Mouse (Mus musculus): Measurements from ENCODE around the gene Glyctk. TPM values are rescaled to one million over a fixed set of nuclear protein-coding genes. Genes with fewer than 3 reads are reported as not detected.
A peak's percentile ranks its signal among the peaks of the same experiment; 100 is the strongest.

The Glyctk gene
- total RNA-seq, 1 experiment = 3.2 TPM

GRCm38 (mm10) chr9:106159237-106159636 lies 1.3 kb upstream of the Glyctk start:
- H3K9ac ChIP-seq (ENCODE audit: insufficient read depth, low read depth, low read length, poor library complexity, severe bottlenecking) = peak overlapping the region; percentile 54; the same call in 1 of the 2 replicates
- H3K27ac ChIP-seq (ENCODE audit: insufficient read depth, low read depth, low read length, poor library complexity, severe bottlenecking) = no peak overlapping the region
- H3K4me3 ChIP-seq (ENCODE audit: insufficient read depth in 1 of 2, low read depth in 1 of 2, low read length in 2 of 2, poor library complexity in 1 of 2, severe bottlenecking in 1 of 2) = peak overlapping the region; percentile 13 to 93

GRCm38 (mm10) chr9:106157623-106157925 lies 364 bp downstream of the Glyctk start:
- no peak overlapping the region for H3K9ac ChIP-seq (ENCODE audit: insufficient read depth, low read depth, low read length, poor library complexity, severe bottlenecking)
- in situ Hi-C loops (cut with MboI; ENCODE audit: low sequenced_read_pairs in 2 of 2, unreplicated experiment in 2 of 2) = no loop called here
- H3K4me3 ChIP-seq (ENCODE audit: insufficient read depth in 1 of 2, low read depth in 1 of 2, low read length in 2 of 2, poor library complexity in 1 of 2, severe bottlenecking in 1 of 2) = no peak overlapping the region
- TF ChIP-seq ZNF384 (IDR thresholded peaks at IDR 0.05; ENCODE audit: low read depth, low read length) = no peak
- no peak for TF ChIP-seq MAFK (IDR thresholded peaks at IDR 0.05; ENCODE audit: insufficient read depth, low read depth, low read length)
- TF ChIP-seq CHD2 (IDR thresholded peaks at IDR 0.05; ENCODE audit: low read depth, low read length) = no peak
- TF ChIP-seq HCFC1 (IDR thresholded peaks at IDR 0.05; ENCODE audit: borderline replicate concordance, insufficient read depth, low read length) = no peak
- TF ChIP-seq ZC3H11A (IDR thresholded peaks at IDR 0.05; ENCODE audit: borderline replicate concordance, low read depth, low read length) = no peak
- DNase-seq (ENCODE audit: low read depth, low spot score) = no peak
- H3K36me3 ChIP-seq (ENCODE audit: control insufficient read depth, insufficient read depth, low read length, poor library complexity, severe bottlenecking) = no peaks in the 10 kb centered on the region
- no peaks in the 10 kb centered on the region for H3K9me3 ChIP-seq (ENCODE audit: control insufficient read depth, insufficient read depth, low read depth, low read length)
- no peak overlapping the region for H3K27ac ChIP-seq (ENCODE audit: insufficient read depth, low read depth, low read length, poor library complexity, severe bottlenecking)
- H3K4me1 ChIP-seq (ENCODE audit: control insufficient read depth in 2 of 2, insufficient read depth in 2 of 2, low read length in 2 of 2, poor library complexity in 1 of 2) = peaks cover 8 to 10% of the 10 kb centered on the region in 2 experiments; a peak in 2 of 4 replicates

More at GRCm38 (mm10) chr9:106159237-106159636, 1.3 kb upstream of the Glyctk start:
- in situ Hi-C loops (cut with MboI; ENCODE audit: low sequenced_read_pairs in 2 of 2, unreplicated experiment in 2 of 2) = no loop called here
- Histone ChIP-seq H3K4me1 (ENCODE audit: control insufficient read depth in 2 of 2, insufficient read depth in 2 of 2, low read length in 2 of 2, poor library complexity in 1 of 2) (peaks cover 8 to 10% of the 10 kb centered on the region in 2 experiments; a peak in 2 of 4 replicates), H3K36me3 (ENCODE audit: control insufficient read depth, insufficient read depth, low read length, poor library complexity, severe bottlenecking) (no peaks in the 10 kb centered on the region), H3K9me3 (ENCODE audit: control insufficient read depth, insufficient read depth, low read depth, low read length) (no peaks in the 10 kb centered on the region)
- TF ChIP-seq ZNF384 (IDR thresholded peaks at IDR 0.05; ENCODE audit: low read depth, low read length) (no peak), ZC3H11A (IDR thresholded peaks at IDR 0.05; ENCODE audit: borderline replicate concordance, low read depth, low read length) (no peak), MAFK (IDR thresholded peaks at IDR 0.05; ENCODE audit: insufficient read depth, low read depth, low read length) (no peak), HCFC1 (IDR thresholded peaks at IDR 0.05; ENCODE audit: borderline replicate concordance, insufficient read depth, low read length) (no peak), CHD2 (IDR thresholded peaks at IDR 0.05; ENCODE audit: low read depth, low read length) (no peak)
- no peak for DNase-seq (ENCODE audit: low read depth, low spot score)

- H3K36me3 ChIP-seq (ENCODE audit: control insufficient read depth, insufficient read depth, low read length, poor library complexity, severe bottlenecking) = no peaks in the 10 kb centered on the region
- TF ChIP-seq ZNF384 (IDR thresholded peaks at IDR 0.05; ENCODE audit: low read depth, low read length) (no peak), HCFC1 (IDR thresholded peaks at IDR 0.05; ENCODE audit: borderline replicate concordance, insufficient read depth, low read length) (no peak), ZC3H11A (IDR thresholded peaks at IDR 0.05; ENCODE audit: borderline replicate concordance, low read depth, low read length) (no peak), MAFK (IDR thresholded peaks at IDR 0.05; ENCODE audit: insufficient read depth, low read depth, low read length) (no peak), CHD2 (IDR thresholded peaks at IDR 0.05; ENCODE audit: low read depth, low read length) (no peak)
- H3K4me1 ChIP-seq (ENCODE audit: control insufficient read depth in 2 of 2, insufficient read depth in 2 of 2, low read length in 2 of 2, poor library complexity in 1 of 2) = peaks cover 8 to 10% of the 10 kb centered on the region in 2 experiments; a peak in 2 of 4 replicates
- H3K9me3 ChIP-seq (ENCODE audit: control insufficient read depth, insufficient read depth, low read depth, low read length) = no peaks in the 10 kb centered on the region
- H3K27ac ChIP-seq (ENCODE audit: insufficient read depth, low read depth, low read length, poor library complexity, severe bottlenecking) = no peak overlapping the region
- H3K4me3 ChIP-seq (ENCODE audit: insufficient read depth in 1 of 2, low read depth in 1 of 2, low read length in 2 of 2, poor library complexity in 1 of 2, severe bottlenecking in 1 of 2) = no peak overlapping the region
- no peak for DNase-seq (ENCODE audit: low read depth, low spot score)
- H3K9ac ChIP-seq (ENCODE audit: insufficient read depth, low read depth, low read length, poor library complexity, severe bottlenecking) = no peak overlapping the region
- in situ Hi-C loops (cut with MboI; ENCODE audit: low sequenced_read_pairs in 2 of 2, unreplicated experiment in 2 of 2) = no loop called here
Measured at GRCm38 (mm10) chr9:106156921-106157622, 866 bp downstream of the Glyctk start.

GRCm38 (mm10) chr9:106156419-106156818 lies 1.5 kb downstream of the Glyctk start:
- Histone ChIP-seq H3K4me3 (ENCODE audit: insufficient read depth in 1 of 2, low read depth in 1 of 2, low read length in 2 of 2, poor library complexity in 1 of 2, severe bottlenecking in 1 of 2) (no peak overlapping the region), H3K9me3 (ENCODE audit: control insufficient read depth, insufficient read depth, low read depth, low read length) (no peaks in the 10 kb centered on the region), H3K4me1 (ENCODE audit: control insufficient read depth in 2 of 2, insufficient read depth in 2 of 2, low read length in 2 of 2, poor library complexity in 1 of 2) (peaks cover 8 to 10% of the 10 kb centered on the region in 2 experiments; a peak in 2 of 4 replicates), H3K36me3 (ENCODE audit: control insufficient read depth, insufficient read depth, low read length, poor library complexity, severe bottlenecking) (no peaks in the 10 kb centered on the region), H3K27ac (ENCODE audit: insufficient read depth, low read depth, low read length, poor library complexity, severe bottlenecking) (no peak overlapping the region), H3K9ac (ENCODE audit: insufficient read depth, low read depth, low read length, poor library complexity, severe bottlenecking) (no peak overlapping the region; the same call in 1 of the 2 replicates)
- in situ Hi-C loops (cut with MboI; ENCODE audit: low sequenced_read_pairs in 2 of 2, unreplicated experiment in 2 of 2) = no loop called here
- no peak for DNase-seq (ENCODE audit: low read depth, low spot score)
- TF ChIP-seq HCFC1 (IDR thresholded peaks at IDR 0.05; ENCODE audit: borderline replicate concordance, insufficient read depth, low read length) = no peak
- TF ChIP-seq MAFK (IDR thresholded peaks at IDR 0.05; ENCODE audit: insufficient read depth, low read depth, low read length) = no peak
- TF ChIP-seq CHD2 (IDR thresholded peaks at IDR 0.05; ENCODE audit: low read depth, low read length) = no peak
- TF ChIP-seq ZC3H11A (IDR thresholded peaks at IDR 0.05; ENCODE audit: borderline replicate concordance, low read depth, low read length) = peak; percentile 37; the same call in 1 of the 2 replicates

All from ES-E14 (cell line).